Mouse (Mus musculus): ENCODE data around the gene Eci1. TPM values are rescaled to one million over a fixed set of nuclear protein-coding genes. Genes with fewer than 3 reads are reported as not detected.

Gene Eci1
- polyA plus RNA-seq, 1 experiment from 2014 or later, result 81.2 TPM

DNA sequence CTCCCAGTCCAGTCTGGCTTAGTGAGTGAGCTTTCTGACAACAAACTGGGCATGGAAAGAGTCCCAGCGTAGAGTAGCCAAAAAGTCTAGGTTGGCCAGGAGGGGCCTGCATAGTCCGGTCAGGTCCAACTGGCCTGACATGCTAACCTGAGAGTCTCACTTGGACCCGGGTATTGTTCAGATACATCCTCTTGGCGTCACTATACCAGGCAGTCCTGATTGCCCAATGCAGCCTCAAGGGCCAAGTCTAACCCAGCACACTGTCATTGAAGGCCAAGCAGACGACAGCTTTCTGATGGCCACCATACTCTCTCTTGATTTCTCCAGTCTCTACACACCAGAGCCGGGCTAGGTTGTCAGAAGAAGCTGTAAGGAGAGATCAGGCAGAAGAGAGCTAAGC, 49.1 kb downstream of the Eci1 start:
- H3K4me3 ChIP-seq (replicated peaks), result no peak overlapping the region
- no peaks in the 10 kb centered on the region for H3K27me3 ChIP-seq
- WGBS (ENCODE audit: insufficient replicate concordance), result 74% methylated on average over 6 of the region's 6 CpGs
- H3K27ac ChIP-seq (replicated peaks), result no peak overlapping the region
- no peak overlapping the region for H3K9ac ChIP-seq
- H3K4me1 ChIP-seq (replicated peaks), result peaks cover 64% of the 10 kb centered on the region
- H3K4me2 ChIP-seq, result no peak overlapping the region
- ATAC-seq (ENCODE audit: insufficient read depth), result no peak
- H3K9me3 ChIP-seq (replicated peaks), result no peaks in the 10 kb centered on the region
- peaks cover 67% of the 10 kb centered on the region for H3K36me3 ChIP-seq (replicated peaks)

DNA sequence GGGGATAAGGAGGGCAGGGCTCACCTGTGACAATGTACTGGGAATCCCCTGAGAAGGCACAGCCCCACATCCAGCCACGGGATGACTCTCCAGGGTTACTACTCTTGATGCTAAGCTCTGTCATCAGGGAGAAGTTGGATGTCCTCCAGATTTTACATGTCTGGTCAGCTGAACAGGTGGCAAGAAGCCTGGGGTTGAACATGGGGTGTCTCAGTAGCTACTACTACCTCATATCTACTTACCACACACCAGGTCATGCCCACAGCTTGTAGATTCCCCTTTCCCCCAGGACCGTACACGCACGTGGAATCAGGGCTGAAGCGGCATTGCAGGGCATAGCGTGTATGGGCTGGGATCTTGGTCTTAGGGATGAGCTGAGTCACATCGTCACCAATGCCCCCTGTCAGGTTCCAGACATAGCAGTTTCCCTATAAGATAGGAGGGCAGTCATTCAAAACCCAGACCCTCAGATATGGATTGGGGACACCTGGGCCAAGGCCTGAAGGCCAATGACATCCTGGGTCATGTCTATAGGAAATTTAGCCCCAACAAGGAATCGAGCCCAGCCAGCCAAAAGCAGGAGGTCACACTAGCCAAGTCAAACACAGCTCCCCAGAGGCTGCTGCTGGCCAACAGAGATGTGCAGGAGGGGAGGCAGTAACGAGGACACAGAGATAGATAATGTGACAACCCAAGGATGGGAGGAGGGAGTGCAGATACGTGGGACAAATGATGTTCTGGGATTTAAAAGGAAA, 49.8 kb downstream of the Eci1 start:
- Histone ChIP-seq H3K36me3 (replicated peaks) (peaks cover 67% of the 10 kb centered on the region), H3K27me3 (no peaks in the 10 kb centered on the region), H3K4me1 (replicated peaks) (peaks cover 60% of the 10 kb centered on the region), H3K4me3 (replicated peaks) (0 out of 2 replicates have a peak overlapping the region, but pooled peaks have one; percentile 93), H3K27ac (replicated peaks) (0 out of 2 replicates have a peak overlapping the region, but pooled peaks have one; percentile 95), H3K4me2 (no peak overlapping the region; the same call in 1 of the 2 replicates), H3K9ac (no peak overlapping the region), H3K9me3 (replicated peaks) (no peaks in the 10 kb centered on the region)
- ATAC-seq (ENCODE audit: insufficient read depth), result no peak
- 78% methylated on average over 10 of the region's 10 CpGs for WGBS (ENCODE audit: insufficient replicate concordance)

DNA sequence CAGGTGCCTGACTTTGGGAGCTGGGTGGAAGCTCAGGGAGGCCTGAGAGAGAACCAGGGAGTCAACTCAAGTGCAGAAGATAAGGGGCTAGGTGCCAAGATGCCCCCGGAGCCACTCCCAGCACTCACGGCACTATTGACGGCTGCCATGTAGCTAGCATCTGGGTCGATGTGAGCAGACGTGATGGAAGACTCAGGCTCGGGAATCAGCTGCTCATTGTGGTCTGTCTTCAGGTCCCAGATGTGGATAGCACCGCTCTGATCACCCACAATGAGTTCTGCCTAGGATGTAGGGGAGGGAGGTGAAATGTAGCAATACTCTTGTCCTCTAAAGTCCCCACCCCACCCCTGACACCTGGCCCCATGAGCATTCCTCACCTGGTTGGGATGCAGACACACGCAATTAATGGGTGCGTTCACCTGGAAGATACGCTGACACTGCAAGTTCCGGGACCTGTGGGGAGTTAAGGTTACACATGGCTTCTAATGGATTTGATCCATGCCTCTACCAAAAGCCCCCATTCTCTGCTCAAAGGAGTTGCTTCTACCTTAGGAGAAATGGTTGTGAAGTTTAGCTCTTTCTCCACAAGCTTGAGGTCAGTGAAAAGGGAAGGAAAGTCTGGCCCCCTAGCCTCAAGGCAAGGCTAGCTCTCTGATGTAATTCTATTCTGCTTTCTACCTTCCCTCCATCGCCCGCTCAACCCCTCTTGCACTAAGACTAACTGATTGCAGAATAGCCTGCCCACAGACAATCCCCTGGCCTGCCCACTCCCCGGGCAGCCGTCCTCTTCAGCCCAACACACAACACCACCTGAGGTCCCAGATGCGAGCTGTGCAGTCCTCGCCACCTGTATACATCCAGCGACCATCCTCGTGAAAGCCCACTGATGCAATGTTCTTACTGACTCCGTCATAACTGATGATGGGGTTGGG, 50.9 kb downstream of the Eci1 start:
- Histone ChIP-seq H3K4me1 (replicated peaks) (peaks cover 49% of the 10 kb centered on the region), H3K9me3 (replicated peaks) (no peaks in the 10 kb centered on the region), H3K9ac (peak overlapping the region; percentile 84; the same call in 1 of the 2 replicates), H3K4me2 (peak overlapping the region; percentile 80), H3K36me3 (replicated peaks) (peaks cover 59% of the 10 kb centered on the region), H3K27me3 (no peaks in the 10 kb centered on the region), H3K27ac (replicated peaks) (peak overlapping the region; percentile 95), H3K4me3 (replicated peaks) (peak overlapping the region; percentile 93)
- ATAC-seq (ENCODE audit: insufficient read depth), result no peak
- WGBS (ENCODE audit: insufficient replicate concordance), result 79% methylated on average over 20 of the region's 20 CpGs

DNA sequence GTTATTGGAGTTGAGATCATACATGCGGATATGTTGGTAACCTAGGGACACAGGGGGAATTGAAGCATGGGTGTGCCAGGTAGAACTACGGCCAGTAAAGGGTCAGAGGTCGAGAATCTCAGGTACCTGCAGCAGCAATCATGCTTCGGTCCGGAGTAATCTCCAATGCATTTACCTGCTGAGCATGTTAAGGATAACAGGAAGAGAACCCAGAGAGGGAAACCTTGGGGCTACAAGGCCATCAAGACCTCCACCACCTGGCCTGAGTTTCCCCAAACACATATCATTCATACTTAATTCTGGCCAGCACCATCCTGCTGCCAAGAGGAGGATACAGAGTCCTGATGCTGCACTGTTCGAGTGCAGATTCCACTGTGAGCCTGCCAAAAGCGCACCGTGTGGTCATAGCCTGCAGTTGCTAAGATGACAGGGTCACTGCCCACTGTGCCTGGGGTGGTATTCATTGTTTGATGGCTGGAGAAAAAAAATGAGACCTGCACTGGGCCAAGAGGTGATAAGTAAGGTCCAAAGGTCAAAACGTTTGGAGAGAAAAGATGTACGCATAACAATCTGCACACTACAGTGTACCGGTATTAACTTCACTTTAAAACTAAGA, 51.7 kb downstream of the Eci1 start:
- Histone ChIP-seq H3K4me3 (replicated peaks) (peak overlapping the region; percentile 93), H3K4me1 (replicated peaks) (peaks cover 41% of the 10 kb centered on the region), H3K27ac (replicated peaks) (peak overlapping the region; percentile 95), H3K4me2 (peak overlapping the region; percentile 80), H3K36me3 (replicated peaks) (peaks cover 51% of the 10 kb centered on the region), H3K9ac (peak overlapping the region; percentile 84), H3K9me3 (replicated peaks) (no peaks in the 10 kb centered on the region), H3K27me3 (no peaks in the 10 kb centered on the region)
- WGBS (ENCODE audit: insufficient replicate concordance), result 45% methylated on average over 11 of the region's 11 CpGs
- no peak for ATAC-seq (ENCODE audit: insufficient read depth)

GRCm38 (mm10) chr17:24478663-24479380, 52.4 kb downstream of the Eci1 start, which contains the start of gene Mlst8:
TSS of gene Mlst8 (minus strand) at chr17:24479078.
- Histone ChIP-seq H3K27ac (replicated peaks) (peak within 1 kb of the TSS; percentile 95), H3K4me1 (replicated peaks) (peaks cover 35% of the 10 kb centered on the region), H3K27me3 (0 out of 2 replicates have a peak, but pooled peaks cover 3% of the 10 kb centered on the region), H3K4me3 (replicated peaks) (peak within 1 kb of the TSS; percentile 93), H3K36me3 (replicated peaks) (peaks cover 44% of the 10 kb centered on the region), H3K9ac (peak within 1 kb of the TSS; percentile 84), H3K9me3 (replicated peaks) (no peaks in the 10 kb centered on the region), H3K4me2 (peak within 1 kb of the TSS; percentile 80)
- peak; percentile 94 for ATAC-seq (ENCODE audit: insufficient read depth)
- under 1% methylated on average over 48 of the region's 48 CpGs for WGBS (ENCODE audit: insufficient replicate concordance)

DNA sequence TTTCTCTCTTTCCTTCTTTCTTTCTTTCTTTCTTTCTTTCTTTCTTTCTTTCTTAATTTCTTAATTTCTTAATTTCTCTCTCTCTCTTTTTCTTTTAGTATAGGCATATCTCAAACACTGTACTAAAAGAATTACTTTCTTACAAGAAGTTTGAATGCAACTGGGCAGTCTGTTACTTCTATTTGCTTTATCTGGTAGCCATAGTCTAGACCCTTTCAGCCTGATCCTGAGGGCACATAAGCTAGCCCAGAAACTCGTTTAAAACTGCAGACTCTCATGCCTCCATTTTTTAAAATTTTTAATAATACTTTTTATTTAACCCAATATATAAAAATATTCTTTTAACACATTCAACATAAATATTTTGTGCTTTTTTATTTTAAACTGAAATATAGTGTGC, 53.0 kb downstream of the Eci1 start:
- Histone ChIP-seq H3K9me3 (replicated peaks) (no peaks in the 10 kb centered on the region), H3K4me1 (replicated peaks) (peaks cover 32% of the 10 kb centered on the region), H3K27ac (replicated peaks) (peak overlapping the region; percentile 72; the same call in 1 of the 2 replicates), H3K4me3 (replicated peaks) (peak overlapping the region; percentile 93), H3K36me3 (replicated peaks) (peaks cover 38% of the 10 kb centered on the region), H3K9ac (no peak overlapping the region), H3K27me3 (peaks cover 3% of the 10 kb centered on the region; the same call in 1 of the 2 replicates), H3K4me2 (peak overlapping the region; percentile 80)
- no peak for ATAC-seq (ENCODE audit: insufficient read depth)
- 15% methylated on average over 1 of the region's 1 CpGs for WGBS (ENCODE audit: insufficient replicate concordance)

DNA sequence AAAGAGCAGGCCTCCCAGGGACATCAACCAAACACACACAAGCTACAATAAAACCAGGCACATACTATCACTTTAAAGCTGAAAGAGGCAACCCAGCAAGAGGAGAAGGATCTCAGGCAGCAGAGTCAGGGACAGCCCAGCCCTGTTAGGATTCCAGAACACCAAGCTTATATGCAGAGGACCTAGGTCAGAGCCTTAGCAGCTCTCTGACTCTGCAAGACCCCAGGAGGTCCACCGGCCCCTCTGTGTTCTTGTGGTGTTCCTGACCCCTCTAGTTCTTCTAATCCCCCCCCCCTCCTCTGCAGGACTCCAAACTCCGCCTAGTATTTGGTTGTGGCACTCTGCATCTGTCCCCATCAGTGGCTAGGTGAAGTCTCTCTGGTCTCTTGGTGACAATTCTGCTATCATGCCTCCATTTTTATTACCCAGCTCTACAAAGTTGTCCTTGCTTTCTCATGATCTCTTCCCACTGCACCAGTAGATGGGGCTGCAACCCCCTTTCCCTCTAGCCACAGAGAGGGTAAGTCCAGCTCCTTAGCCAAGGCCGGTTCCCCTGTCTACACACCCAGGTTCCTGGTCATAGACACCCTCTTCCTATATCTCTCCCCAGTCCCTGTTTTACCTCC, 53.9 kb downstream of the Eci1 start:
- H3K9me3 ChIP-seq (replicated peaks), result no peaks in the 10 kb centered on the region
- no peak overlapping the region for H3K4me3 ChIP-seq (replicated peaks)
- 36% methylated on average over 3 of the region's 3 CpGs for WGBS (ENCODE audit: insufficient replicate concordance)
- H3K27me3 ChIP-seq, result peaks cover 12% of the 10 kb centered on the region
- peaks cover 33% of the 10 kb centered on the region for H3K4me1 ChIP-seq (replicated peaks)
- peaks cover 29% of the 10 kb centered on the region for H3K36me3 ChIP-seq (replicated peaks)
- no peak overlapping the region; the same call in 1 of the 2 replicates for H3K27ac ChIP-seq (replicated peaks)
- H3K4me2 ChIP-seq, result 0 out of 2 replicates have a peak overlapping the region, but pooled peaks have one; percentile 80
- no peak for ATAC-seq (ENCODE audit: insufficient read depth)
- peak overlapping the region; percentile 21; the same call in 1 of the 2 replicates for H3K9ac ChIP-seq

DNA sequence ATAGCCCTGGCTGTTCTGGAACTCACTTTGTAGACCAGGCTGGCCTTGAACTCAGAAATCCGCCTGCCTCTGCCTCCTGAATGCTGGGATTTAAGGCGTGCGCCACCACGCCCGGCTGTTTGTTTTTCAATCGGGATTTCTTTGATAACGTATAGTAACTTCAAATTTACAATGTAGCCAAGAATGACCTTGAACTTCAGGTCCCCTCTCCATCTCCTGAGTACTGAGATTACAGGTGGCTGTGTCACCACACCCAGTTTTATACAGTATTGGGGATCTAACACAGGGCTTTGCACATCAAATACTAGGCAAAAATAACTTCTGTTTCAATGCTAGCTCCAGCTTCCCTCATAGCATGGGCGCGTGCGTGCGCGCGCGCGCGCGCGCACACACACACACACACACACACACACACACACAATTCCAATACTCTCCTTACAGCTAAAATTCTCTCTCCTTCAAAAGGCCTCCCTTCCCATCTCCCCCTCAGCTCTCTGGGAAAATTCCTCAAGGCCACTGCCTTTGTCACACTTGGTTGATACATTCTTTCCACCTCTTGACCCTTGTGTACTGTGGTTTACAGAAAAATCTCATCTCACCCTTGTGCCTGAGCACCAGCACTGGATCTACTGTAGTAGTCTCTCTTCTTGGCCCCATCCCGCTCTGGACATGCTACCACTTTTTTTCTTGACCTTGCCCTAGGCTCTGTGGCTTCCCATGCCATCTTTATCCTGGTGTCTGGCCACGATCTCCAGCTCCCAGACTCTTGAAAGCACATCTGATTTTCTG, 54.8 kb downstream of the Eci1 start:
- Histone ChIP-seq H3K36me3 (replicated peaks) (peaks cover 20% of the 10 kb centered on the region), H3K9ac (no peak overlapping the region), H3K27me3 (peaks cover 21% of the 10 kb centered on the region), H3K4me2 (no peak overlapping the region), H3K9me3 (replicated peaks) (no peaks in the 10 kb centered on the region), H3K27ac (replicated peaks) (no peak overlapping the region), H3K4me3 (replicated peaks) (no peak overlapping the region), H3K4me1 (replicated peaks) (peaks cover 35% of the 10 kb centered on the region)
- WGBS (ENCODE audit: insufficient replicate concordance), result 85% methylated on average over 20 of the region's 20 CpGs
- no peak for ATAC-seq (ENCODE audit: insufficient read depth)

DNA sequence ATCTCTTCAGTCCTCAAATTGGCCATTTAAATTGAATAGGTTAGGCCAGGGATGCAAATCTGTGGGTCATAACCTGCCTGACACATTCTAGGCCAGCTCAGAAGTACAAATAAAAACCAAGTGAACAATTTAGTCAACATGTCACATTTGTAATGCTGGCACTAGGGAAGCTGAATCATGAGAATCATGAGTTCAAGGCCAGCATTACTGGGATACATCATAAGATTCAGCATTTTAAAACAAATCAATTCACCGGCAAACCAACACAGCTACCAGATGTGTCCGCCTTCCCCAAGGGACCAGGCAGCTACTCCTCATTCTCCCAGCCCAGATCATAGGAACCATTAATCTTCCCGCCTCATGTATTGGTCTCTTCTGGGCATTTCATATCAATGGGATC, 57.1 kb downstream of the Eci1 start:
- WGBS (ENCODE audit: insufficient replicate concordance), result 65% methylated on average over 3 of the region's 3 CpGs
- peaks cover 43% of the 10 kb centered on the region for H3K27me3 ChIP-seq
- ATAC-seq (ENCODE audit: insufficient read depth), result no peak
- no peaks in the 10 kb centered on the region for H3K9me3 ChIP-seq (replicated peaks)
- H3K36me3 ChIP-seq (replicated peaks), result no peaks in the 10 kb centered on the region
- no peak overlapping the region for H3K4me3 ChIP-seq (replicated peaks)
- H3K4me2 ChIP-seq, result no peak overlapping the region
- H3K27ac ChIP-seq (replicated peaks), result no peak overlapping the region
- H3K9ac ChIP-seq, result no peak overlapping the region
- H3K4me1 ChIP-seq (replicated peaks), result peaks cover 19% of the 10 kb centered on the region
